Mouse (Mus musculus) central nervous system, embryonic 14 days (tissue): ENCODE data around the gene Gm17521. TPM values are rescaled to one million over a fixed set of nuclear protein-coding genes. Genes with fewer than 3 reads are reported as not detected.

Experiments used
- polyA plus RNA-seq: library from polyadenylated mRNA; depleted of rRNA; stranded (reverse); fragments of >200 nt; gene quantifications from 2 replicates; pipeline ENCODE4 v1.2.3, GENCODE M21; 2012; rRNA removed

Gm17521 gene
- polyA plus RNA-seq, result not detected in 2 replicates

DNA sequence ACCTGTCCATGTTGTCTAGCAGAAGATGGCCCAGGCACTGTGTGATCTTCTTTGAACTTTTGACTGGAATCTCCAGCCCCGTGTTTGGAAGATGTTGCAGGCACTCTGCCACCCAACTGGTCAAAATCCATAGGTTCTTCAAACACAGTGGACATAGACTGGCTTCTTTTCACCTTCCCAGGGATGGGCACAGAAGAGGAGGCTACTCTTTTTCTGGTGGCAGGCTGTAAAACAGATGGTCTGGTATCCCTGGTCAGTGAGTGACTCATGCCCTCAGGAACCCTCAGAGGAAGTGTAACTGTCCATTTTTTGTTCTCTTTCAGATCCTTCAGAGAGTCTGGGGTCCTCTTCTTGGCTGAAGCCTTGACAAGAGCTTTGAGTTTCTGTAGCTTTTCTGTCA lies at the start of gene Gm17521:
Gene Gm17521, minus strand, starts transcription at position 101 of the 400 bp plus-strand sequence.

Other genes starting within 250 kb of the Gm17521 start
- 24.4 and 26.9 TPM in 2 replicates for gene Cldn34c1, start 73.8 kb upstream of the Gm17521 start, polyA plus RNA-seq
- not detected in 2 replicates for gene Srsx, start 192.8 kb upstream of the Gm17521 start, polyA plus RNA-seq
- gene Gm17577, start 217.2 kb upstream of the Gm17521 start, polyA plus RNA-seq, result not detected in 2 replicates